Comparison of ENCODE assay signal across 9 mouse cellular contexts in genomic region chr19:7066828-7067342, GRCm38 (mm10). TPM values are rescaled to one million over a fixed set of nuclear protein-coding genes. Genes with fewer than 3 reads are reported as not detected.
DNase-seq lines count a peak whose midpoint lies in the region; ATAC-seq and TF ChIP-seq lines count a peak whose summit lies in the region.
"Had no signal": no experiment of that assay in that cellular context is flagged by ENCODE, and none has a peak within 500 bp of the region (broad histone marks: within the 10 kb centered on the region; RNA-seq: fewer than 3 reads in every experiment).

No protein-coding gene starts in this region.

- 36% methylated on average over 7 of the region's 8 CpGs for WGBS in heart, embryonic 11.5 days (ENCODE audit: insufficient replicate concordance)
- 39% methylated on average over 7 of the region's 8 CpGs for WGBS in midbrain, embryonic 12.5 days
- 44% methylated on average over 7 of the region's 8 CpGs for WGBS in midbrain, postnatal 0 days
- 28% methylated on average over 7 of the region's 8 CpGs for WGBS in intestine, embryonic 14.5 days
- WGBS in neural tube, embryonic 14.5 days, result 29% methylated on average over 7 of the region's 8 CpGs

- no peaks in the 10 kb centered on the region for H3K9me3 ChIP-seq in heart, embryonic 11.5 days (replicated peaks; ENCODE audit: control insufficient read depth, low read length)
- no peaks in the 10 kb centered on the region for H3K9me3 ChIP-seq in midbrain, embryonic 12.5 days
- no peaks in the 10 kb centered on the region for H3K9me3 ChIP-seq in midbrain, postnatal 0 days (ENCODE audit: low read length)
- H3K9me3 ChIP-seq in intestine, embryonic 14.5 days (ENCODE audit: control insufficient read depth, low read length), result no peaks in the 10 kb centered on the region
- H3K9me3 ChIP-seq in neural tube, embryonic 14.5 days (ENCODE audit: control insufficient read depth, low read length), result no peaks in the 10 kb centered on the region

- H3K4me2 ChIP-seq in heart, embryonic 11.5 days, result peak overlapping the region; percentile 4
- H3K4me2 ChIP-seq in midbrain, embryonic 12.5 days (replicated peaks), result peak overlapping the region; percentile 28; the same call in 1 of the 2 replicates
- H3K4me2 ChIP-seq in midbrain, postnatal 0 days (ENCODE audit: low read depth, low read length, poor library complexity, severe bottlenecking), result no peak overlapping the region
- peak overlapping the region; percentile 22; the same call in 1 of the 2 replicates for H3K4me2 ChIP-seq in intestine, embryonic 14.5 days (ENCODE audit: low read length)
- H3K4me2 ChIP-seq in neural tube, embryonic 14.5 days (ENCODE audit: low read depth, low read length), result no peak overlapping the region

- TF ChIP-seq CTCF in midbrain, postnatal 0 days (IDR thresholded peaks at IDR 0.05), result no peak

- H3K36me3 ChIP-seq in heart, embryonic 11.5 days (ENCODE audit: control insufficient read depth, insufficient read depth, low read length), result no peaks in the 10 kb centered on the region
- no peaks in the 10 kb centered on the region for H3K36me3 ChIP-seq in midbrain, embryonic 12.5 days
- H3K36me3 ChIP-seq in midbrain, postnatal 0 days (ENCODE audit: insufficient read depth, low read length), result no peaks in the 10 kb centered on the region
- no peaks in the 10 kb centered on the region for H3K36me3 ChIP-seq in intestine, embryonic 14.5 days (ENCODE audit: control insufficient read depth, insufficient read depth, low read length)
- H3K36me3 ChIP-seq in neural tube, embryonic 14.5 days (ENCODE audit: control insufficient read depth, insufficient read depth, low read length), result no peaks in the 10 kb centered on the region

- ATAC-seq in heart, embryonic 11.5 days (replicated peaks; ENCODE audit: insufficient number of reproducible peaks, low FRiP score, low TSS enrichment), result no peak
- ATAC-seq in midbrain, embryonic 12.5 days (ENCODE audit: low FRiP score, low read depth), result no peak
- ATAC-seq in midbrain, postnatal 0 days (ENCODE audit: low FRiP score), result no peak
- no peak for ATAC-seq in intestine, embryonic 14.5 days (replicated peaks; ENCODE audit: low FRiP score, low TSS enrichment, low read depth)
- ATAC-seq in neural tube, embryonic 14.5 days (ENCODE audit: low read depth), result no peak
- ATAC-seq in granulocyte monocyte progenitor cell, adult 5-6 weeks (replicated peaks; ENCODE audit: poor library complexity, severe bottlenecking), result no peak

- DNase-seq in heart, postnatal 4 days, result no peak
- DNase-seq in midbrain, postnatal 0 days (ENCODE audit: low spot score), result no peak
- DNase-seq in intestine, embryonic 14.5 days (ENCODE audit: low spot score), result no peak
- no peak for DNase-seq in testis, postnatal 10 days (ENCODE audit: low spot score)

- H3K27ac ChIP-seq in heart, embryonic 11.5 days (ENCODE audit: low read depth, low read length), result no peak overlapping the region; the same call in 1 of the 2 replicates
- H3K27ac ChIP-seq in midbrain, embryonic 12.5 days (replicated peaks), result peak overlapping the region; percentile 52
- no peak overlapping the region for H3K27ac ChIP-seq in midbrain, postnatal 0 days (ENCODE audit: low read depth, low read length)
- H3K27ac ChIP-seq in intestine, embryonic 14.5 days (ENCODE audit: low read depth), result no peak overlapping the region; the same call in 1 of the 2 replicates
- no peak overlapping the region for H3K27ac ChIP-seq in neural tube, embryonic 14.5 days (ENCODE audit: low read depth, low read length)

- peaks cover 24% of the 10 kb centered on the region for H3K27me3 ChIP-seq in heart, embryonic 11.5 days (ENCODE audit: control insufficient read depth, insufficient read depth, low read length)
- H3K27me3 ChIP-seq in midbrain, embryonic 12.5 days, result peaks cover 48% of the 10 kb centered on the region
- H3K27me3 ChIP-seq in midbrain, postnatal 0 days (ENCODE audit: insufficient read depth, low read length), result no peaks in the 10 kb centered on the region
- H3K27me3 ChIP-seq in intestine, embryonic 14.5 days (replicated peaks; ENCODE audit: control insufficient read depth, insufficient read depth, low read length), result peaks cover 21% of the 10 kb centered on the region
- no peaks in the 10 kb centered on the region; the same call in 1 of the 2 replicates for H3K27me3 ChIP-seq in neural tube, embryonic 14.5 days (ENCODE audit: control insufficient read depth, insufficient read depth, low read length)

- no peak overlapping the region for H3K9ac ChIP-seq in heart, embryonic 11.5 days (ENCODE audit: low read depth, low read length)
- no peak overlapping the region for H3K9ac ChIP-seq in midbrain, embryonic 12.5 days (replicated peaks)
- no peak overlapping the region for H3K9ac ChIP-seq in midbrain, postnatal 0 days (replicated peaks; ENCODE audit: low read length, poor library complexity, severe bottlenecking)
- no peak overlapping the region for H3K9ac ChIP-seq in intestine, embryonic 14.5 days (ENCODE audit: low read length)
- H3K9ac ChIP-seq in neural tube, embryonic 14.5 days (replicated peaks; ENCODE audit: low read depth, low read length), result 0 out of 2 replicates have a peak overlapping the region, but pooled peaks have one; percentile 7

- peaks cover 22% of the 10 kb centered on the region for H3K4me1 ChIP-seq in heart, embryonic 11.5 days (ENCODE audit: control insufficient read depth, insufficient read depth, low read length)
- H3K4me1 ChIP-seq in midbrain, embryonic 12.5 days, result peaks cover 66% of the 10 kb centered on the region
- peaks cover 10% of the 10 kb centered on the region; the same call in 1 of the 2 replicates for H3K4me1 ChIP-seq in midbrain, postnatal 0 days (ENCODE audit: insufficient read depth, low read length)
- H3K4me1 ChIP-seq in intestine, embryonic 14.5 days (replicated peaks; ENCODE audit: control insufficient read depth, insufficient read depth, low read length), result peaks cover 37% of the 10 kb centered on the region
- H3K4me1 ChIP-seq in neural tube, embryonic 14.5 days (ENCODE audit: control insufficient read depth, insufficient read depth, low read length), result peaks cover 47% of the 10 kb centered on the region

- H3K4me3 ChIP-seq in heart, embryonic 11.5 days (ENCODE audit: low read depth, low read length), result no peak overlapping the region
- H3K4me3 ChIP-seq in midbrain, embryonic 12.5 days, result no peak overlapping the region
- no peak overlapping the region for H3K4me3 ChIP-seq in midbrain, postnatal 0 days (ENCODE audit: low read depth, low read length)
- H3K4me3 ChIP-seq in intestine, embryonic 14.5 days (ENCODE audit: low read depth, low read length), result no peak overlapping the region
- no peak overlapping the region for H3K4me3 ChIP-seq in neural tube, embryonic 14.5 days (ENCODE audit: low read depth, low read length)

RNA-seq across cellular contexts. Expression of gene Macrod1, which starts 10.3 kb away (rescaled TPM):
- polyA plus RNA-seq in heart, embryonic 11.5 days (2014; fragmentation: Nextera tagmentation; extraction: Ambion mirVana), result 13.3 and 16.7 TPM in 2 replicates
- 100 to 1,000 TPM; 107 to 126 TPM for total RNA-seq in heart, postnatal 4 days (2021)
- polyA plus RNA-seq in midbrain, embryonic 12.5 days (2016; fragmentation: Nextera tagmentation; extraction: Ambion mirVana), result 3.0 and 3.3 TPM in 2 replicates
- 1.4 and 5.1 TPM in 2 replicates for total RNA-seq in midbrain, postnatal 0 days (2014; rRNA removed)
- 5.9 and 6.2 TPM in 2 replicates for polyA plus RNA-seq in midbrain, postnatal 0 days (2015; fragmentation: Nextera tagmentation; extraction: Ambion mirVana)
- polyA plus RNA-seq in intestine, embryonic 14.5 days (2014; fragmentation: Nextera tagmentation; extraction: Ambion mirVana), result 7.1 and 8.5 TPM in 2 replicates
- polyA plus RNA-seq in neural tube, embryonic 14.5 days (2014; fragmentation: Nextera tagmentation; extraction: Ambion mirVana), result 4.7 and 5.6 TPM in 2 replicates
- total RNA-seq in granulocyte monocyte progenitor cell, adult 5-6 weeks (2014; fragmentation: Nextera tagmentation), result 7.8 and 13.6 TPM in 2 replicates
- total RNA-seq in granulocyte monocyte progenitor cell, adult 5-6 weeks (2017), result 4.5 and 6.3 TPM in 2 replicates

RNA-seq across cellular contexts. Expression of gene Stip1, which starts 27.1 kb away (rescaled TPM):
- 266 and 283 TPM in 2 replicates for polyA plus RNA-seq in heart, embryonic 11.5 days (2014; fragmentation: Nextera tagmentation; extraction: Ambion mirVana)
- 100 to 1,000 TPM; 139 to 151 TPM for total RNA-seq in heart, postnatal 4 days (2021)
- polyA plus RNA-seq in midbrain, embryonic 12.5 days (2016; fragmentation: Nextera tagmentation; extraction: Ambion mirVana), result 315 and 316 TPM in 2 replicates
- total RNA-seq in midbrain, postnatal 0 days (2014; rRNA removed), result 97.0 and 101 TPM in 2 replicates
- polyA plus RNA-seq in midbrain, postnatal 0 days (2015; fragmentation: Nextera tagmentation; extraction: Ambion mirVana), result 142 and 147 TPM in 2 replicates
- 212 and 227 TPM in 2 replicates for polyA plus RNA-seq in intestine, embryonic 14.5 days (2014; fragmentation: Nextera tagmentation; extraction: Ambion mirVana)
- polyA plus RNA-seq in neural tube, embryonic 14.5 days (2014; fragmentation: Nextera tagmentation; extraction: Ambion mirVana), result 207 and 215 TPM in 2 replicates
- 162 and 187 TPM in 2 replicates for total RNA-seq in granulocyte monocyte progenitor cell, adult 5-6 weeks (2014; fragmentation: Nextera tagmentation)
- total RNA-seq in granulocyte monocyte progenitor cell, adult 5-6 weeks (2017), result 246 and 270 TPM in 2 replicates

RNA-seq across cellular contexts. Expression of gene Flrt1, which starts 38.6 kb away (rescaled TPM):
- 0.79 and 0.97 TPM in 2 replicates for polyA plus RNA-seq in heart, embryonic 11.5 days (2014; fragmentation: Nextera tagmentation; extraction: Ambion mirVana)
- total RNA-seq in heart, postnatal 4 days (2021), result 1 to 10 TPM; 1.8 to 2.1 TPM
- 8.0 and 8.2 TPM in 2 replicates for polyA plus RNA-seq in midbrain, embryonic 12.5 days (2016; fragmentation: Nextera tagmentation; extraction: Ambion mirVana)
- total RNA-seq in midbrain, postnatal 0 days (2014; rRNA removed), result 9.9 and 11.4 TPM in 2 replicates
- polyA plus RNA-seq in midbrain, postnatal 0 days (2015; fragmentation: Nextera tagmentation; extraction: Ambion mirVana), result 9.8 and 11.9 TPM in 2 replicates
- polyA plus RNA-seq in intestine, embryonic 14.5 days (2014; fragmentation: Nextera tagmentation; extraction: Ambion mirVana), result 3.6 TPM in 2 replicates
- polyA plus RNA-seq in neural tube, embryonic 14.5 days (2014; fragmentation: Nextera tagmentation; extraction: Ambion mirVana), result 11.0 and 13.3 TPM in 2 replicates
- not detected in 2 replicates for total RNA-seq in granulocyte monocyte progenitor cell, adult 5-6 weeks (2014; fragmentation: Nextera tagmentation)
- not detected in 2 replicates for total RNA-seq in granulocyte monocyte progenitor cell, adult 5-6 weeks (2017)
- polyA plus RNA-seq: activated CD4-positive, CD25-positive, alpha-beta regulatory T cell, adult 4 months had no signal

RNA-seq across cellular contexts. Expression of gene Fermt3, which starts 47.6 kb away (rescaled TPM):
- 11.5 and 11.9 TPM in 2 replicates for polyA plus RNA-seq in heart, embryonic 11.5 days (2014; fragmentation: Nextera tagmentation; extraction: Ambion mirVana)
- 1 to 10 TPM; 3.5 to 3.7 TPM for total RNA-seq in heart, postnatal 4 days (2021)
- 6.5 and 8.2 TPM in 2 replicates for polyA plus RNA-seq in midbrain, embryonic 12.5 days (2016; fragmentation: Nextera tagmentation; extraction: Ambion mirVana)
- 5.6 and 6.2 TPM in 2 replicates for total RNA-seq in midbrain, postnatal 0 days (2014; rRNA removed)
- polyA plus RNA-seq in midbrain, postnatal 0 days (2015; fragmentation: Nextera tagmentation; extraction: Ambion mirVana), result 3.0 and 3.4 TPM in 2 replicates
- polyA plus RNA-seq in intestine, embryonic 14.5 days (2014; fragmentation: Nextera tagmentation; extraction: Ambion mirVana), result 7.0 and 7.3 TPM in 2 replicates
- 1.9 and 4.9 TPM in 2 replicates for polyA plus RNA-seq in neural tube, embryonic 14.5 days (2014; fragmentation: Nextera tagmentation; extraction: Ambion mirVana)
- total RNA-seq in granulocyte monocyte progenitor cell, adult 5-6 weeks (2014; fragmentation: Nextera tagmentation), result 103 and 119 TPM in 2 replicates
- total RNA-seq in granulocyte monocyte progenitor cell, adult 5-6 weeks (2017), result 182 and 230 TPM in 2 replicates

Comparison
In these comparisons a context has a peak if more than half of its experiments do, and no peak if none do; other contexts are left out.
1. H3K4me2 ChIP-seq: peak in heart, embryonic 11.5 days (single experiment), midbrain, embryonic 12.5 days (single experiment) and intestine, embryonic 14.5 days (single experiment); none in midbrain, postnatal 0 days (single experiment) and neural tube, embryonic 14.5 days (single experiment).